Mouse (Mus musculus) CH12.LX (cell line): ENCODE results near the gene 6330409D20Rik. TPM values are rescaled to one million over a fixed set of nuclear protein-coding genes. Genes with fewer than 3 reads are reported as not detected.

Experiments used
- DNase-seq: peaks from one replicate; pipeline ENCODE4 v3.0.0-alpha.2; 2013; ENCODE audit errors: extremely low read depth
- H3K27ac ChIP-seq: 2 replicates; pipeline ENCODE4 v1.5.1; 2012; ENCODE audit warnings: low read depth, mild to moderate bottlenecking, control low read depth, moderate library complexity; ENCODE audit not compliant: insufficient read depth
- H3K27me3 ChIP-seq: replicated peaks from 2 replicates; pipeline ENCODE3; 2012; ENCODE audit warnings: inconsistent platforms
- H3K36me3 ChIP-seq, 2 experiments: replicated peaks in 1 of 2; 2 replicates each; pipeline versions ENCODE3 to v1.6.1; 2012; ENCODE audit warnings: inconsistent platforms in 1 of 2, low read length in 1 of 2, mild to moderate bottlenecking in 1 of 2, mixed read lengths in 1 of 2, moderate library complexity in 1 of 2; ENCODE audit not compliant: control insufficient read depth in 1 of 2, insufficient read depth in 1 of 2
- H3K4me1 ChIP-seq, 2 experiments: 2 replicates each; pipeline ENCODE4 v1.6.1; 2012; ENCODE audit warnings: inconsistent platforms in 1 of 2, moderate library complexity in 1 of 2; ENCODE audit not compliant: insufficient read depth in 2 of 2, control insufficient read depth in 1 of 2
- H3K4me2 ChIP-seq: 2 replicates; pipeline ENCODE4 v1.6.1; 2012; ENCODE audit warnings: low read depth, mild to moderate bottlenecking, control low read depth; ENCODE audit not compliant: poor library complexity, insufficient read depth, severe bottlenecking
- H3K4me3 ChIP-seq, 3 experiments: fragments of 150-350 bp in 1 of 3; sonication (generic) in 1 of 3; replicated peaks in 1 of 3; 2 replicates each; pipeline versions ENCODE3 to v1.5.1; 2011 to 2012; ENCODE audit warnings: low read depth in 2 of 3, low read length in 2 of 3, mild to moderate bottlenecking in 2 of 3, moderate library complexity in 2 of 3, control low read depth in 1 of 3, improper control_type of control experiment in 1 of 3, inconsistent platforms in 1 of 3, mixed read lengths in 1 of 3; ENCODE audit not compliant: poor library complexity in 1 of 3
- H3K79me2 ChIP-seq: replicated peaks from 2 replicates; pipeline ENCODE4 v1.6.1; 2012; ENCODE audit warnings: mild to moderate bottlenecking, moderate library complexity; ENCODE audit not compliant: control insufficient read depth, poor library complexity, insufficient read depth, severe bottlenecking; ENCODE audit errors: extremely low read depth
- H3K9ac ChIP-seq: 2 replicates; pipeline ENCODE4 v1.6.1; 2012; ENCODE audit warnings: low read depth, mild to moderate bottlenecking, control low read depth, moderate library complexity; ENCODE audit not compliant: insufficient read depth
- H3K9me3 ChIP-seq: replicated peaks from 2 replicates; pipeline ENCODE3; 2012; ENCODE audit warnings: low read length, inconsistent platforms, mixed read lengths
- BHLHE40 ChIP-seq: IDR thresholded peaks from 2 replicates; pipeline ENCODE4 v1.6.1; 2011; ENCODE audit warnings: mild to moderate bottlenecking, low read depth, low read length, improper control_type of control experiment
- CHD1 ChIP-seq: IDR thresholded peaks from 2 replicates; pipeline ENCODE4 v1.6.1; 2012; ENCODE audit warnings: low read depth, low read length, improper control_type of control experiment, inconsistent platforms
- CHD2 ChIP-seq: IDR thresholded peaks from 2 replicates; pipeline ENCODE4 v1.6.1; 2011; ENCODE audit warnings: low read length, improper control_type of control experiment
- CTCF ChIP-seq, 2 experiments: IDR thresholded peaks in 1 of 2; conservative IDR thresholded peaks in 1 of 2; 2 replicates each; pipeline ENCODE4 v1.5.1; 2011 to 2012; ENCODE audit warnings: low read depth in 2 of 2, low read length in 2 of 2, improper control_type of control experiment in 1 of 2, inconsistent platforms in 1 of 2, mild to moderate bottlenecking in 1 of 2, moderate library complexity in 1 of 2
- E2F4 ChIP-seq: IDR thresholded peaks from 2 replicates; pipeline ENCODE4 v1.6.1; 2011; ENCODE audit warnings: low read depth, low read length, improper control_type of control experiment; ENCODE audit not compliant: insufficient replicate concordance
- ELF1 ChIP-seq: IDR thresholded peaks from 2 replicates; pipeline ENCODE4 v1.6.1; 2014; ENCODE audit warnings: low read depth, mild to moderate bottlenecking, inconsistent platforms, low read length, improper control_type of control experiment
- ETS1 ChIP-seq: conservative IDR thresholded peaks from 2 replicates; pipeline ENCODE4 v1.6.1; 2012; ENCODE audit warnings: low read depth, mild to moderate bottlenecking, inconsistent platforms, low read length, improper control_type of control experiment, moderate library complexity
- GABPA ChIP-seq: IDR thresholded peaks from 2 replicates; pipeline ENCODE4 v1.6.1; 2012; ENCODE audit warnings: low read depth, low read length, improper control_type of control experiment, inconsistent platforms; ENCODE audit not compliant: insufficient replicate concordance
- HCFC1 ChIP-seq: IDR thresholded peaks from 2 replicates; pipeline ENCODE4 v1.6.1; 2012; ENCODE audit warnings: low read depth, mild to moderate bottlenecking, inconsistent platforms, low read length, improper control_type of control experiment
- IRF4 ChIP-seq: IDR thresholded peaks from 2 replicates; pipeline ENCODE4 v1.6.1; 2014; ENCODE audit warnings: low read depth, mild to moderate bottlenecking, inconsistent platforms, low read length, improper control_type of control experiment
- JUN ChIP-seq: IDR thresholded peaks from 2 replicates; pipeline ENCODE4 v1.6.1; 2011; ENCODE audit warnings: low read depth, mild to moderate bottlenecking, low read length, improper control_type of control experiment, moderate library complexity; ENCODE audit not compliant: insufficient read depth
- JUND ChIP-seq: conservative IDR thresholded peaks from 2 replicates; pipeline ENCODE4 v1.6.1; 2011; ENCODE audit warnings: low read depth, low read length, improper control_type of control experiment
- MAX ChIP-seq: IDR thresholded peaks from 2 replicates; pipeline ENCODE4 v1.6.1; 2011; ENCODE audit warnings: low read length, improper control_type of control experiment
- MEF2A ChIP-seq: IDR thresholded peaks from 2 replicates; pipeline ENCODE4 v1.6.1; 2014; ENCODE audit warnings: low read depth, mild to moderate bottlenecking, inconsistent platforms, low read length, improper control_type of control experiment, borderline replicate concordance
- NRF1 ChIP-seq: IDR thresholded peaks from 2 replicates; pipeline ENCODE4 v1.6.1; 2014; ENCODE audit warnings: low read depth, mild to moderate bottlenecking, inconsistent platforms, low read length, improper control_type of control experiment, moderate library complexity
- PAX5 ChIP-seq: IDR thresholded peaks from 2 replicates; pipeline ENCODE4 v1.6.1; 2012; ENCODE audit warnings: low read length, inconsistent platforms, mixed read lengths
- RCOR1 ChIP-seq: conservative IDR thresholded peaks from 2 replicates; pipeline ENCODE4 v1.6.1; 2012; ENCODE audit warnings: low read depth, mild to moderate bottlenecking, inconsistent platforms, low read length, improper control_type of control experiment
- TBP ChIP-seq: conservative IDR thresholded peaks from 2 replicates; pipeline ENCODE4 v1.6.1; 2011; ENCODE audit warnings: low read depth, low read length, improper control_type of control experiment
- TCF12 ChIP-seq: IDR thresholded peaks from 2 replicates; pipeline ENCODE4 v1.6.1; 2014; ENCODE audit warnings: low read depth, mild to moderate bottlenecking, inconsistent platforms, low read length, improper control_type of control experiment
- UBTF ChIP-seq: IDR thresholded peaks from 2 replicates; pipeline ENCODE4 v1.6.1; 2012; ENCODE audit warnings: low read depth, mild to moderate bottlenecking, inconsistent platforms, low read length, improper control_type of control experiment, moderate library complexity
- USF1 ChIP-seq: IDR thresholded peaks from 2 replicates; pipeline ENCODE4 v1.6.1; 2014; ENCODE audit warnings: low read depth, mild to moderate bottlenecking, inconsistent platforms, low read length, improper control_type of control experiment
- ZC3H11A ChIP-seq: IDR thresholded peaks from 2 replicates; pipeline ENCODE4 v1.6.1; 2012; ENCODE audit warnings: low read depth, mild to moderate bottlenecking, inconsistent platforms, low read length, improper control_type of control experiment
- ZKSCAN1 ChIP-seq: IDR thresholded peaks from 2 replicates; pipeline ENCODE4 v1.6.1; 2012; ENCODE audit warnings: low read depth, inconsistent platforms, low read length, improper control_type of control experiment, borderline replicate concordance
- ZNF384 ChIP-seq: IDR thresholded peaks from 2 replicates; pipeline ENCODE4 v1.6.1; 2012; ENCODE audit warnings: low read depth, low read length, improper control_type of control experiment, inconsistent platforms
- dilution Hi-C: fragments of 300-500 bp; cut with MboI; formaldehyde crosslinking; loops from 2 replicates; pipeline ENCODE4 v1.14.3; 2020; ENCODE audit warnings: low sequenced_read_pairs; ENCODE audit not compliant: extremely low pct_unique_long_range_greater_than_20kb, extremely low pct_ligation_motif_present
- in situ Hi-C: fragments of 300-500 bp; cut with MboI; formaldehyde crosslinking; loops from 3 replicates; pipeline ENCODE4 v1.14.3; 2019; ENCODE audit warnings: low sequenced_read_pairs, low pct_ligation_motif_present, low pct_unique_long_range_greater_than_20kb, mixed read lengths
- polyA plus RNA-seq: library from polyadenylated mRNA; unstranded; fragments of >175 nt; gene quantifications from 2 replicates; pipeline ENCODE4 v1.2.1, GENCODE M21; 2012; ENCODE audit warnings: low read depth; ENCODE audit not compliant: insufficient read length
- total RNA-seq, 2 experiments: library from RNA; depleted of rRNA; stranded (reverse); fragments of 300-350 nt in 1 of 2; fragments of >200 nt in 1 of 2; gene quantifications; 2 replicates each; pipeline ENCODE4 v1.2.3; 2012 to 2014

The 6330409D20Rik gene
- total and polyA plus RNA-seq, 3 experiments, result 0.46 TPM; not detected in 2

GRCm38 (mm10) chr2:32683701-32684100 is 57.1 kb downstream of the 6330409D20Rik start:
- Histone ChIP-seq H3K9me3 (no peaks in the 10 kb centered on the region), H3K9ac (no peak overlapping the region), H3K36me3 (peaks cover 56 to 84% of the 10 kb centered on the region in 2 experiments), H3K4me1 (peaks cover 0 to 5% of the 10 kb centered on the region in 2 experiments; a peak in 2 of 4 replicates), H3K4me3 (no peak overlapping the region), H3K79me2 (no peaks in the 10 kb centered on the region), H3K27ac (no peak overlapping the region), H3K27me3 (no peaks in the 10 kb centered on the region), H3K4me2 (no peak overlapping the region)
- in situ Hi-C loops, result loop anchor here (5.0 kb wide), 1 partner anchor 96 kb away; the partner anchor contains the start of gene St6galnac4
- DNase-seq, result no peak
- dilution Hi-C loops, result no loop called here
- no peak for TF ChIP-seq ETS1
- no peak for TF ChIP-seq ZNF384
- no peak for TF ChIP-seq GABPA
- no peak for TF ChIP-seq RCOR1
- no peak for TF ChIP-seq PAX5
- no peak for TF ChIP-seq MAX
- no peak for TF ChIP-seq NRF1
- TF ChIP-seq MEF2A, result no peak
- no peak for TF ChIP-seq HCFC1
- TF ChIP-seq USF1, result no peak
- no peak for TF ChIP-seq ZC3H11A
- no peak for TF ChIP-seq CHD1
- no peak for TF ChIP-seq IRF4
- no peak for TF ChIP-seq CTCF (conservative IDR thresholded peaks at IDR 0.05 in 1 of 2, IDR thresholded peaks at IDR 0.05 in 1 of 2; ENCODE audit: low read depth in 2 of 2, low read length in 2 of 2)
- no peak for TF ChIP-seq ELF1
- TF ChIP-seq ZKSCAN1, result no peak

- Histone ChIP-seq H3K4me1 (peaks cover 0 to 5% of the 10 kb centered on the region in 2 experiments; a peak in 2 of 4 replicates), H3K4me2 (no peak overlapping the region), H3K4me3 (no peak overlapping the region), H3K79me2 (no peaks in the 10 kb centered on the region), H3K27me3 (no peaks in the 10 kb centered on the region), H3K9me3 (no peaks in the 10 kb centered on the region), H3K9ac (no peak overlapping the region), H3K36me3 (peaks cover 48 to 76% of the 10 kb centered on the region in 2 experiments), H3K27ac (no peak overlapping the region)
- no peak for DNase-seq
- no peak for TF ChIP-seq CHD2
- TF ChIP-seq PAX5, result no peak
- no peak for TF ChIP-seq NRF1
- TF ChIP-seq JUND, result no peak
- TF ChIP-seq BHLHE40, result no peak
- no peak for TF ChIP-seq UBTF
- no peak for TF ChIP-seq TBP
- no peak for TF ChIP-seq HCFC1
- no peak for TF ChIP-seq TCF12
- no peak for TF ChIP-seq E2F4
- no peak for TF ChIP-seq JUN
- dilution Hi-C loops (no loop called here), in situ Hi-C loops (loop anchor here (5.0 kb wide), 1 partner anchor 96 kb away; the partner anchor contains the start of gene St6galnac4)
Observed at GRCm38 (mm10) chr2:32682721-32683417, 57.9 kb downstream of the 6330409D20Rik start.
